In genomic region chr5:97194656-97195280, GRCm38 (mm10) we compare ENCODE assay signal across 15 mouse cellular contexts.
DNase-seq lines count a peak whose midpoint lies in the region; ATAC-seq lines count a peak whose summit lies in the region.
"Had no signal": no experiment of that assay in that cellular context is flagged by ENCODE, and none has a peak within 500 bp of the region (broad histone marks: within the 10 kb centered on the region; RNA-seq: fewer than 3 reads in every experiment).

No protein-coding gene starts in this region.

- no peak overlapping the region for H3K27ac ChIP-seq in kidney, embryonic 15.5 days
- H3K27ac ChIP-seq in forebrain, embryonic 13.5 days = peak overlapping the region; percentile 79
- no peak overlapping the region for H3K27ac ChIP-seq in hindbrain, embryonic 14.5 days
- H3K27ac ChIP-seq: embryonic facial prominence, embryonic 12.5 days; heart, embryonic 13.5 days; limb, embryonic 15.5 days had no signal

- WGBS in kidney, embryonic 15.5 days = 54% methylated on average over 11 of the region's 11 CpGs
- WGBS in forebrain, embryonic 13.5 days = 43% methylated on average over 11 of the region's 11 CpGs
- 41% methylated on average over 11 of the region's 11 CpGs for WGBS in hindbrain, embryonic 14.5 days

- no peaks in the 10 kb centered on the region for H3K27me3 ChIP-seq in kidney, embryonic 15.5 days
- no peaks in the 10 kb centered on the region for H3K27me3 ChIP-seq in forebrain, embryonic 13.5 days
- no peaks in the 10 kb centered on the region for H3K27me3 ChIP-seq in hindbrain, embryonic 14.5 days (ENCODE audit: control insufficient read depth, insufficient read depth, low read length)
- H3K27me3 ChIP-seq: embryonic facial prominence, embryonic 12.5 days; heart, embryonic 13.5 days; limb, embryonic 15.5 days had no signal

- peak overlapping the region; percentile 1; the same call in 1 of the 2 replicates for H3K4me2 ChIP-seq in kidney, embryonic 15.5 days
- H3K4me2 ChIP-seq in forebrain, embryonic 13.5 days = 0 out of 2 replicates have a peak overlapping the region, but pooled peaks have one; percentile 11
- no peak overlapping the region for H3K4me2 ChIP-seq in hindbrain, embryonic 14.5 days (replicated peaks)
- H3K4me2 ChIP-seq: embryonic facial prominence, embryonic 12.5 days; heart, embryonic 13.5 days; limb, embryonic 15.5 days; lung, embryonic 14.5 days had no signal

- ATAC-seq in kidney, embryonic 15.5 days (replicated peaks; ENCODE audit: low FRiP score) = peak; percentile 56; the same call in 1 of the 2 replicates
- ATAC-seq in forebrain, embryonic 13.5 days = peak; percentile 60
- ATAC-seq in hindbrain, embryonic 14.5 days (ENCODE audit: low FRiP score) = peak; percentile 9; the same call in 1 of the 2 replicates

- DNase-seq in kidney, postnatal 25 days = no peak
- no peak for DNase-seq in hindbrain, embryonic 14.5 days (ENCODE audit: low spot score)
- DNase-seq in retina, embryonic 14.5 days (ENCODE audit: low spot score) = peak; percentile 79
- DNase-seq in urinary bladder, postnatal 4 days (ENCODE audit: low spot score in 2 of 2) = no peak
- DNase-seq in spleen, postnatal 4 days (ENCODE audit: low spot score in 2 of 2) = no peak
- DNase-seq: adrenal gland, adult 8-10 months; gastrocnemius, postnatal 25 days; lung, embryonic 14.5 days; right cerebral cortex, postnatal 25 days; thymus, postnatal 25 days had no signal

- H3K4me1 ChIP-seq in kidney, embryonic 15.5 days = no peaks in the 10 kb centered on the region
- peaks cover 18% of the 10 kb centered on the region for H3K4me1 ChIP-seq in forebrain, embryonic 13.5 days
- H3K4me1 ChIP-seq in hindbrain, embryonic 14.5 days (replicated peaks; ENCODE audit: control insufficient read depth, insufficient read depth, low read length) = 0 out of 2 replicates have a peak, but pooled peaks cover 5% of the 10 kb centered on the region
- H3K4me1 ChIP-seq: heart, embryonic 13.5 days had no signal

- no peak overlapping the region for H3K9ac ChIP-seq in kidney, embryonic 15.5 days
- no peak overlapping the region for H3K9ac ChIP-seq in forebrain, embryonic 13.5 days
- no peak overlapping the region for H3K9ac ChIP-seq in hindbrain, embryonic 14.5 days
- H3K9ac ChIP-seq: embryonic facial prominence, embryonic 12.5 days; heart, embryonic 13.5 days; limb, embryonic 15.5 days; lung, embryonic 14.5 days had no signal

- no peaks in the 10 kb centered on the region for H3K36me3 ChIP-seq in kidney, embryonic 15.5 days
- H3K36me3 ChIP-seq in forebrain, embryonic 13.5 days (ENCODE audit: poor library complexity, severe bottlenecking) = no peaks in the 10 kb centered on the region
- no peaks in the 10 kb centered on the region for H3K36me3 ChIP-seq in hindbrain, embryonic 14.5 days (replicated peaks; ENCODE audit: control insufficient read depth, insufficient read depth)
- H3K36me3 ChIP-seq: embryonic facial prominence, embryonic 12.5 days; heart, embryonic 13.5 days; limb, embryonic 15.5 days had no signal

- no peaks in the 10 kb centered on the region for H3K9me3 ChIP-seq in kidney, embryonic 15.5 days (replicated peaks)
- H3K9me3 ChIP-seq in forebrain, embryonic 13.5 days (replicated peaks) = no peaks in the 10 kb centered on the region
- H3K9me3 ChIP-seq in hindbrain, embryonic 14.5 days (ENCODE audit: control insufficient read depth, low read length) = no peaks in the 10 kb centered on the region
- H3K9me3 ChIP-seq: embryonic facial prominence, embryonic 12.5 days; heart, embryonic 13.5 days; limb, embryonic 15.5 days had no signal

- no peak overlapping the region for H3K4me3 ChIP-seq in kidney, embryonic 15.5 days (replicated peaks)
- H3K4me3 ChIP-seq in forebrain, embryonic 13.5 days = no peak overlapping the region
- H3K4me3 ChIP-seq in hindbrain, embryonic 14.5 days (replicated peaks; ENCODE audit: low read length) = no peak overlapping the region
- H3K4me3 ChIP-seq: embryonic facial prominence, embryonic 12.5 days; heart, embryonic 13.5 days; limb, embryonic 15.5 days had no signal

Comparison
In these comparisons a context has a peak if more than half of its experiments do, and no peak if none do; other contexts are left out.
1. ATAC-seq: peak in every context shown above with its lines; median percentile 60 in forebrain, embryonic 13.5 days; 56 in kidney, embryonic 15.5 days; 9 in hindbrain, embryonic 14.5 days.